17 mouse cellular contexts compared by ENCODE assay signal in the genomic region with DNA sequence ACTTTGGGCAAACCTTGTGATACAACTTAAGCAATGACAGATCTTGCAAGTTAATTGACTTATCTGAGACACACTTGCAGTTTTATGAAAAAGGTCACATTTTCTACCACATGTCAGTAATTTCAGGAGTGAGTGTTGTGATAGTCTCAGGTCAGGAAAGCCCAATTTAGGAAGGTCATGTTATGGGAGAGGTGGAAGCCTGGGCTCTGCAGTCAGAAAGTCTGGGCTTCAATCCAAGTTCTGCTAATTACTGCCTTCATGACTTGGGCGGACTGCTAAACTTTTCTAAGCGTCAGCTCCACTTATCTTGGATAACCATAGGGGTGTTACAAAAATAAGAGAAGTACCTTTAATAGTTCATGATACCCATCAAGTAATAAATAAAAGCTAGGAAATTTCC. TPM values are rescaled to one million over a fixed set of nuclear protein-coding genes. Genes with fewer than 3 reads are reported as not detected.
DNase-seq lines count a peak whose midpoint lies in the region; ATAC-seq and TF ChIP-seq lines count a peak whose summit lies in the region.
"Had no signal": no experiment of that assay in that cellular context is flagged by ENCODE, and none has a peak within 500 bp of the region (broad histone marks: within the 10 kb centered on the region; RNA-seq: fewer than 3 reads in every experiment).

No protein-coding gene starts in this region.

- no peak for TF ChIP-seq POLR2A in brain, embryonic 14.5 days (IDR thresholded peaks at IDR 0.05; ENCODE audit: borderline replicate concordance, extremely low read depth, insufficient read depth, insufficient read length, poor library complexity, severe bottlenecking)

- ATAC-seq in heart, embryonic 16.5 days (replicated peaks; ENCODE audit: extremely low read depth, insufficient read depth, low FRiP score): peak; percentile 85
- ATAC-seq: CD4-positive, CD25-positive, alpha-beta regulatory T cell, adult 4 months; forebrain, postnatal 0 days had no signal

- no peak for TF ChIP-seq CTCF in brain, embryonic 14.5 days (IDR thresholded peaks at IDR 0.05; ENCODE audit: borderline replicate concordance, extremely low read depth, insufficient read depth, insufficient read length)

- intact Hi-C loops in left cerebral cortex, postnatal 36 days (cut with DNase I): no loop called here

- H3K4me1 ChIP-seq in heart, embryonic 16.5 days (ENCODE audit: control insufficient read depth, insufficient read depth, low read length): peaks cover 12% of the 10 kb centered on the region
- H3K4me1 ChIP-seq: megakaryocyte, embryonic 14.5 days had no signal

- H3K9ac ChIP-seq in heart, embryonic 16.5 days (ENCODE audit: low read length): no peak overlapping the region
- H3K9ac ChIP-seq: forebrain, postnatal 0 days had no signal

- no peaks in the 10 kb centered on the region for H3K36me3 ChIP-seq in heart, embryonic 16.5 days (ENCODE audit: control insufficient read depth, insufficient read depth)

- no peak for DNase-seq in heart, adult 8-10 months (ENCODE audit: low spot score)
- DNase-seq in brain, embryonic 14.5 days (ENCODE audit: low read depth): peak; percentile 28
- DNase-seq in heart, postnatal 4 days: peak; percentile 12
- DNase-seq in kidney, postnatal 14 days: peak; percentile 64
- DNase-seq in left cerebral cortex, postnatal 36 days (ENCODE audit: low spot score in 2 of 2): no peak
- no peak for DNase-seq in frontal cortex, postnatal 10 days (ENCODE audit: low spot score in 2 of 2)
- DNase-seq: adrenal gland, postnatal 14 days; cerebellum, adult 9-11 months; embryo, embryonic 11 days; forebrain, postnatal 0 days; gastrocnemius, postnatal 10 days; right cerebral cortex, postnatal 4 days had no signal

- no peaks in the 10 kb centered on the region for H3K9me3 ChIP-seq in heart, embryonic 16.5 days (replicated peaks; ENCODE audit: control insufficient read depth, low read length)
- H3K9me3 ChIP-seq: megakaryocyte, embryonic 14.5 days had no signal

- no peaks in the 10 kb centered on the region for H3K27me3 ChIP-seq in heart, embryonic 16.5 days (ENCODE audit: control insufficient read depth, insufficient read depth, low read length)
- H3K27me3 ChIP-seq: megakaryocyte, embryonic 14.5 days had no signal

- no peak overlapping the region for H3K4me3 ChIP-seq in heart, embryonic 16.5 days (ENCODE audit: low read length)
- H3K4me3 ChIP-seq: erythroblast, embryonic 14.5 days; megakaryocyte, embryonic 14.5 days had no signal

- peak overlapping the region; percentile 74 for H3K27ac ChIP-seq in heart, embryonic 16.5 days (ENCODE audit: low read length)

- WGBS in heart, embryonic 16.5 days: 7% methylated on average over 2 of the region's 2 CpGs

- H3K4me2 ChIP-seq in heart, embryonic 16.5 days (ENCODE audit: low read depth, low read length): no peak overlapping the region
- H3K4me2 ChIP-seq: liver, embryonic 11.5 days had no signal

RNA-seq across cellular contexts. Expression of a gene that starts 22.6 kb away (rescaled TPM):
- polyA plus RNA-seq in heart, embryonic 16.5 days (2015; fragmentation: Nextera tagmentation; extraction: Ambion mirVana): 10.5 and 12.0 TPM in 2 replicates
- 10 to 100 TPM; 11.4 to 14.4 (median 12.7) TPM for total RNA-seq in heart, adult 8-10 months (2022)
- polyA plus RNA-seq in brain, embryonic 14.5 days (2012; rRNA removed): 29.9 and 31.8 TPM in 2 replicates
- total RNA-seq in heart, postnatal 4 days (2021): 10 to 100 TPM; 15.4 to 17.2 TPM
- 10 to 100 TPM; 19.3 to 21.4 TPM for total RNA-seq in left cerebral cortex, postnatal 36 days (2021)

Comparison
In these comparisons a context has a peak if more than half of its experiments do, and no peak if none do; other contexts are left out.
1. DNase-seq: peak in brain, embryonic 14.5 days (single experiment), heart, postnatal 4 days (single experiment) and kidney, postnatal 14 days (single experiment); none in heart, adult 8-10 months (single experiment), left cerebral cortex, postnatal 36 days (0 of 2) and frontal cortex, postnatal 10 days (0 of 2).